Mouse (Mus musculus) adrenal gland, postnatal 25 days (tissue): ENCODE results near the gene Olfr1367. TPM values are rescaled to one million over a fixed set of nuclear protein-coding genes. Genes with fewer than 3 reads are reported as not detected.
A peak's percentile ranks its signal among the peaks of the same experiment; 100 is the strongest.

Source experiments
- DNase-seq: peaks from one replicate; pipeline ENCODE4 v3.0.0; 2021; ENCODE audit warnings: mixed read lengths
- microRNA-seq, 2 experiments: library from miRNA; unstranded; fragments of <30 nt; microRNA quantifications; one replicate each; pipeline ENCODE4 v1.2.0; 2021
- total RNA-seq: library from RNA; stranded (reverse); gene quantifications from 2 replicates; pipeline ENCODE4 v1.2.3, GENCODE M21; 2021

Olfr1367 gene
- total RNA-seq, 1 experiment from 2014 or later: not detected

DNA sequence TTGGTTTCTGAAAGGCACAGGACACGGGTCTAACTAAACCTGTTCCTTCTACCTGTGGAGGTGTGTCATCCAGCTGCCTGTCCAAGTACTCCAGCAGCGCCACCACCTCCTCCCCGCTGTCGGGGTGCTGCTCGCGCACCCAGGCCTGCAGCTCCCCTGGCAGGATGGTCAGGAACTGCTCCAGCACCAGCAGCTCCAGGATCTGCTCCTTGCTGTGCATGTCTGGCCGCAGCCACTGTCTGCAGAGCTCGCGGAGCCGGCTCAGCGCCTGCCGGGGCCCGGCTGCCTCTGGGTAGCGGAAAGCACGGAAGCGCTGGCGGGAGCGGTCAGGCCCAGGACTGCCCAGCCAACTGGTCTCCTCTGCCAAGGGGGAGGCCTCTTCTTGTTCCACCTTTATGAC is 49.3 kb downstream of the Olfr1367 start:
- peak; percentile 31 for DNase-seq

DNA sequence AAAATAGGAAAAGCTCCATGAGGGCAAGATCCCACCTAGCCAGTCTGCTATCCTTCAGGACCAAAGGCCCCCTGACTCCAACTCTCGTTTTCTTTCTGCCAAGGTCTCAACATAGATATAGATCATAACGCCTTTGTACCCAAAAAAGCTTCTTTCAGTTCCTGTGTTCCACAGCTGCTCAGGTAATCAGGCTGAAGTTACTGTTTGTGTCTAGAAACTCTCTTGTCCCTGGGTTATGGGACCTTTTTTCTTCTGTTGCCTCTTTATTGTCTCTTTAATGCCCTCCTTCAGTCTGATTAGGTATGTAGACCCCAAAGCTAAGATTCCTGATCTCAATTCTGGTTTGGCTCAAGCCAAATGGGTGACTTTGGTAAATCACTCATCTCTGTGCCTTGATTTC is 50.8 kb downstream of the Olfr1367 start:
- DNase-seq: no peak

Small RNA genes within 50 kb of the gene (microRNA-seq; reads per million reads assigned to microRNA genes)
- 0 to 0.34 reads per million in 2 experiments for gene Mir6942

Other genes starting within 250 kb of the Olfr1367 start
- not detected in 2 replicates for gene Olfr1369-ps1, start 235.4 kb upstream of the Olfr1367 start, total RNA-seq
- not detected in 2 replicates for gene Olfr263, start 217.3 kb upstream of the Olfr1367 start, total RNA-seq
- not detected in 2 replicates for gene Olfr1368, start 201.0 kb upstream of the Olfr1367 start, total RNA-seq
- gene Trim27, start 167.5 kb upstream of the Olfr1367 start, total RNA-seq: 49.2 and 59.6 TPM in 2 replicates
- not detected in 2 replicates for gene Gpx5, start 54.2 kb upstream of the Olfr1367 start, total RNA-seq
- not detected in 2 replicates for gene Gpx6, start 34.8 kb upstream of the Olfr1367 start, total RNA-seq
- 9.8 and 13.3 TPM in 2 replicates for gene Zscan12, start 15.9 kb downstream of the Olfr1367 start, total RNA-seq
- 79.0 and 81.0 TPM in 2 replicates for gene Zkscan3, start 55.8 kb downstream of the Olfr1367 start, total RNA-seq
- gene Pgbd1, start 94.1 kb downstream of the Olfr1367 start, total RNA-seq: 0.48 and 1.1 TPM in 2 replicates
- 43.4 and 44.2 TPM in 2 replicates for gene Zscan26, start 106.8 kb downstream of the Olfr1367 start, total RNA-seq
- 1.7 and 2.1 TPM in 2 replicates for gene Nkapl, start 121.6 kb downstream of the Olfr1367 start, total RNA-seq
- 2.7 and 4.8 TPM in 2 replicates for gene Zkscan4, start 132.0 kb downstream of the Olfr1367 start, total RNA-seq
- not detected in 2 replicates for gene Gm10065, start 132.5 kb downstream of the Olfr1367 start, total RNA-seq
- 10.1 and 11.3 TPM in 2 replicates for gene AK157302, start 148.3 kb downstream of the Olfr1367 start, total RNA-seq
- gene Gm11273, start 154.5 kb downstream of the Olfr1367 start, total RNA-seq: 88.1 and 113 TPM in 2 replicates
- 19.8 and 28.4 TPM in 2 replicates for gene Zkscan8, start 184.2 kb downstream of the Olfr1367 start, total RNA-seq
- not detected in 2 replicates for gene Olfr1366, start 195.9 kb downstream of the Olfr1367 start, total RNA-seq
- not detected in 2 replicates for gene Olfr1535, start 213.0 kb downstream of the Olfr1367 start, total RNA-seq
- not detected in 2 replicates for gene Olfr1364, start 234.8 kb downstream of the Olfr1367 start, total RNA-seq